Mouse (Mus musculus) small intestine, adult 2 months (tissue): ENCODE measurements around the gene Tctn1. TPM values are rescaled to one million over a fixed set of nuclear protein-coding genes. Genes with fewer than 3 reads are reported as not detected.

Experiments
- H3K27ac ChIP-seq: fragments of 200-500 bp; 2 replicates; pipeline ENCODE4 v1.5.1; 2012; ENCODE audit warnings: low read depth, low read length, control low read depth, inconsistent platforms; ENCODE audit not compliant: insufficient read depth
- H3K27me3 ChIP-seq: fragments of 200-500 bp; 2 replicates; pipeline ENCODE4 v1.6.1; 2012; ENCODE audit warnings: mild to moderate bottlenecking, moderate library complexity, low read length, inconsistent platforms; ENCODE audit not compliant: control insufficient read depth, insufficient read depth
- H3K36me3 ChIP-seq: fragments of 200-500 bp; 2 replicates; pipeline ENCODE4 v1.6.1; 2012; ENCODE audit warnings: mild to moderate bottlenecking, low read length, control low read depth, inconsistent platforms; ENCODE audit not compliant: control insufficient read depth, insufficient read depth
- H3K4me1 ChIP-seq: fragments of 200-500 bp; 2 replicates; pipeline ENCODE4 v1.6.1; 2012; ENCODE audit warnings: low read length, inconsistent platforms, mixed read lengths; ENCODE audit not compliant: control insufficient read depth, insufficient read depth, insufficient read length
- H3K4me3 ChIP-seq: fragments of 200-500 bp; 2 replicates; pipeline ENCODE4 v1.5.1; 2012; ENCODE audit warnings: low read depth, mild to moderate bottlenecking, control low read depth, inconsistent platforms, low read length, moderate library complexity
- CTCF ChIP-seq: fragments of 200-500 bp; IDR thresholded peaks from 2 replicates; pipeline ENCODE4 v1.5.1; 2012; ENCODE audit warnings: low read depth, mild to moderate bottlenecking, control low read depth, inconsistent platforms, low read length, moderate library complexity, mixed read lengths; ENCODE audit not compliant: insufficient replicate concordance, insufficient read length; ENCODE audit errors: extremely low read depth
- POLR2A ChIP-seq: fragments of 200-500 bp; IDR thresholded peaks from 2 replicates; pipeline ENCODE4 v1.6.1; 2012; ENCODE audit warnings: low read depth, mild to moderate bottlenecking, control low read depth, inconsistent platforms, low read length, moderate library complexity
- WGBS: fragments of 180-500 bp; shearing (Covaris S2); methylation state at CpG from one replicate; pipeline ENCODE4 v1.1.7; 2018; 5-methylcytosine and 5-hydroxymethylcytosine counted together
- polyA plus RNA-seq: library from polyadenylated mRNA; depleted of rRNA; stranded (reverse); fragments of >200 nt; gene quantifications from 2 replicates; pipeline ENCODE4 v1.2.3, GENCODE M21; 2012

Tctn1 gene
- polyA plus RNA-seq, 1 experiment, result 12.5 TPM

DNA sequence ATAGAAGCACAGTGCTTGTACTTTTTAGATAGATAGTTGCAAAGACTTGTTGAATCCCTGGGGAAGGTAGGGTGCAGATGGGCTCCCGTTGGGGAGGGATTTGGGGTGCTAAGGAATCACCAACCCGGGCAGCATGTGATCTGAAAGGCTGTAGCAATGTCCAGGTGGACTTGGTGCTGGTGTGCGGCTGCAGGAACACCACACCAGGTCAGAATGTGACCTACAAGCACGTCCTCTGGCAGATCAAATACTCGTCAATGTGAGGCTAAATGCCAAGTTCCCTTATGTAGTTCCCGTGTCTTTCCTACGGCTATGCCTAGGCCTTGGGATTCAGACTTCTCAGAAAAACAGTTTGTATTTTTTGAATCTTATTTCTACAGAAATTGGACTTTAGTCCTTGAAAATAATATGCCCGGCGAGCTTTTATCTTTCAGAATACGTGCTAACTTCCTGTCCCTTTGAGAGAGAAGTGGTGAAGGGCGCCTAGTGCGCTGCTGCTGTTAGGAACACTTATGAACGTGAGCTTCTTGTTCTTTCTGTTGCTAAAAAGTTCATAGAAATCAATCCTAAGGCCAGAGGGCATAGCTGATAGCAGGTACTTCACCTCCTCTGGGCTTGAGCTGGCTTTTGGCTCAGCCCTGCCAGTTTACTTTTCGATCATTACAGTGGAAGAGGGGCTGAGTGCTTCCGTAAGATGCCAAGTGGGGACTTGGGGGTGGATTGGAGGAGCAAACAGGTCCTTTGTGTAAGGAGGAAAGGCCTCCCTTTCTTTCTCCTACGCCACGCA, 27.5 kb upstream of the Tctn1 start:
- H3K27me3 ChIP-seq, result no peaks in the 10 kb centered on the region
- no peak for TF ChIP-seq POLR2A
- TF ChIP-seq CTCF, result no peak
- peaks cover 7% of the 10 kb centered on the region; the same call in 1 of the 2 replicates for H3K36me3 ChIP-seq
- WGBS, result 23% methylated on average over 17 of the region's 17 CpGs
- peak overlapping the region; percentile 13; the same call in 1 of the 2 replicates for H3K4me3 ChIP-seq
- peak overlapping the region; percentile 78 for H3K27ac ChIP-seq
- peaks cover 50% of the 10 kb centered on the region for H3K4me1 ChIP-seq

DNA sequence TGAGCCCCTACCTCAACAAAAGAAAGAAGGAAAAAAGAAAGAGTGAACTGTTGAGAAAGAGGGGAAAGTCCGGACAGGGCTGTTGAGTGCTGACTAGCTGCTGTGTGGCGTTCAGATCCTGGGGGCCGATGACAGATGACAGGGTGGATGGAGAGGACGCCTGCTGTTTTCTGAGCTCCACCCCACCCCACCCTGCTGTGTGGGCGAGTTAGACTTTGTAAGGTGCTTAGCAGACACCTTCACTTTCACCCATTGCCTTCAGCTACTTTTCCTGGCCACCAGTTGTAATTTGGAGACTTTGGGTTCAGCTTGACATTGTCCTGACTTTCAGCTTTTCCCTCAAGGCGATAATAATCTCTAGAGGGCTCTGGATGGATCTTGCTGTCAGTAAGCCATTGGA, 26.9 kb upstream of the Tctn1 start:
- peaks cover 7% of the 10 kb centered on the region; the same call in 1 of the 2 replicates for H3K36me3 ChIP-seq
- peak overlapping the region; percentile 78 for H3K27ac ChIP-seq
- H3K4me3 ChIP-seq, result no peak overlapping the region
- TF ChIP-seq CTCF, result no peak
- TF ChIP-seq POLR2A, result no peak
- peaks cover 52% of the 10 kb centered on the region; the same call in 1 of the 2 replicates for H3K4me1 ChIP-seq
- 30% methylated on average over 6 of the region's 6 CpGs for WGBS
- no peaks in the 10 kb centered on the region for H3K27me3 ChIP-seq

DNA sequence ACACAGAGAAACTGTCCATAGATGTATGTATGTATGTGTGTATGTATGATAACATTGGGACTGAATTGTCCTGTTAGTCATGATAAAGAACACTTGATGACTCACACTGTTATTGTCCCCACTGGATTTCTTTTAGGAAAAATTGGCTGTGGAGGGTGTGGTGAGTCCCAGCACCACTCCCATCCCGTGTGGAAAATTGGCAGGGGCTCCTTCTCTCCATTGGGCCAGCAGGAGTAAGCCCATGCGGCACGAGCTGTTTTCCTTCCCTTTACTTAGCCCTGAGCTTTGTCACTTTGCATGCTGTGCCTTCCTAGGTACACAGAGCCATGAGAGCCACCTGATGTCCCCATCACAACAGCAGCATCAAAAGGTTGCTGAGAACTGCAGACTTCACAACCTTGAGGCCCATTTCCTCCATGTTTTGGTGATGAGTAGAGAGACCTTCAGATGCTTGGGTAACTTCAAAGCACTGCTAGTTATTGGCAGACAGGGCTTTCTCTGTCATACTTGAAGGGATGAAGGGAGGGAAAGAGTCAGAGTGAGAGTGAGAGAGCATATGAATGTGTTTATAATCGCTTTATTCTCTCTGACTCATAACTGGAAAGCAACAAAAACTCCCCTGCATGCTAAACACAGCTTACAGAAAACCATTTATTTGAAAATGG, 24.0 kb upstream of the Tctn1 start:
- H3K27ac ChIP-seq, result peak overlapping the region; percentile 11; the same call in 1 of the 2 replicates
- H3K4me3 ChIP-seq, result no peak overlapping the region
- peaks cover 43% of the 10 kb centered on the region; the same call in 1 of the 2 replicates for H3K4me1 ChIP-seq
- H3K27me3 ChIP-seq, result no peaks in the 10 kb centered on the region
- TF ChIP-seq CTCF (no peak), POLR2A (no peak)
- H3K36me3 ChIP-seq, result peaks cover 7% of the 10 kb centered on the region; the same call in 1 of the 2 replicates
- WGBS, result 40% methylated on average over 4 of the region's 4 CpGs

DNA sequence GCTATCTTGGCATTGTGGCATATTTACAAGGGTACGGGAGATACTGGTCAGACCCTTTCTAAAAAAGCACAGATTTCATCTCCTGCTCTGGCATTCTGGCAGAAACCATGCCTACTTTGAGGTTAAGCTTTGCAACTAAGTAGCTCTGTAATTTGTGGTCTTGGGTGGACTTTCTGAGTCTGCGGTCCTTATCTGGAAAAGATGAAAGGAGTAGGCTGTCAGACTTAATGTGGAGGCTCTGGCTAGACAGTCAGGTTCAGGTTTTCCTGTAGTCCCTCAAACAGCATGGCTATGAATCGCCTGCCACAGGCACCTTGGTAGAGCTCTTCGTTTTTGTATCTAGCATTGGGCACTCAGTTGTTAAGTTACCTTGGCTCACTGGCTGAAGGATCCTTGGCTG, 22.8 kb upstream of the Tctn1 start:
- Histone ChIP-seq H3K27ac (no peak overlapping the region), H3K27me3 (no peaks in the 10 kb centered on the region), H3K4me1 (peaks cover 34% of the 10 kb centered on the region; the same call in 1 of the 2 replicates), H3K4me3 (no peak overlapping the region), H3K36me3 (peaks cover 1% of the 10 kb centered on the region; the same call in 1 of the 2 replicates)
- TF ChIP-seq POLR2A (no peak), CTCF (no peak)
- 63% methylated on average over 4 of the region's 4 CpGs for WGBS

DNA sequence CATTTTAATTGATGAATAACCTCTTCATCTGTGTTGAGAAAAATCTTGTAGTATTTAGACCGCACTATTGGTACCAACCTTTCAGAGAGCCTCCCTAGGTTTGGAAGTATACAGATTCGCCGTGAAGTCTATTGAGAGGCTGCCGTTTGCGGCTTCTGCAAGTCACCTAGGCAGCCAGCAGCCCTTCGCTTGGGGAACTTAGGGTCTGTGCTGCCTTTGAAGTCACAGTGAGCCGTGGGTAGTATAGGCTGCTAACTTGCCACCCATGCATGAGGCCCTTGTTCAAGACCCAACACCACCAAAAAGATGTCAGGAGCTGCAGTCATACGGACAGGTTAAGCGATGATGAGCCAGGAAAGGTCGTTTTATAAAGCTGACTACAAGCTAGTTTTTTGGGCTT, 21.9 kb upstream of the Tctn1 start:
- Histone ChIP-seq H3K4me1 (peaks cover 32% of the 10 kb centered on the region; the same call in 1 of the 2 replicates), H3K4me3 (peak overlapping the region; percentile 44), H3K27ac (peak overlapping the region; percentile 20; the same call in 1 of the 2 replicates), H3K27me3 (no peaks in the 10 kb centered on the region), H3K36me3 (peaks cover 1% of the 10 kb centered on the region; the same call in 1 of the 2 replicates)
- TF ChIP-seq POLR2A (no peak), CTCF (no peak)
- 66% methylated on average over 10 of the region's 10 CpGs for WGBS

DNA sequence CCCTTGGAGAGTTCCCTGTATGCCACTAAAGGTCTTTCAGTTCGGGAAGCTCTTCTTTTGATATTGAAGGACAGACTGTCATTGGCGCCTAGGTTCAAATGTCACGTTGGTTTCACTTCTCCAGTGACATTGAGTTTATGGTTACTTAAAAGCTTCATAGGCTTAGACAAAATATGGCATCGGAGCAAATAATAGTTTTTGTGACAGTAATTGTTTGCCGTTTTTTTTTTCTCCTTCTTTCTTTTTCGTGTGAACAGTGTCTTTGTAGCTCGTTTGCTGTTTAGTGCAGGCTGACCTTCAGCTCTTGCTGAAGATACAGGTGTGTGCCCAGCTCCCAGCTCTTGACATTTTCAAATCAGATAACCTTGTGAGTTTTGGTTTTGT, 21.5 kb upstream of the Tctn1 start:
- Histone ChIP-seq H3K36me3 (peaks cover 1% of the 10 kb centered on the region; the same call in 1 of the 2 replicates), H3K4me3 (no peak overlapping the region; the same call in 1 of the 2 replicates), H3K4me1 (peaks cover 33% of the 10 kb centered on the region; the same call in 1 of the 2 replicates), H3K27me3 (no peaks in the 10 kb centered on the region), H3K27ac (peak overlapping the region; percentile 71)
- WGBS, result 15% methylated on average over 7 of the region's 7 CpGs
- TF ChIP-seq POLR2A (no peak), CTCF (no peak)
